Mouse (Mus musculus): ENCODE data around the gene Emsy.

Gene Emsy

DNA sequence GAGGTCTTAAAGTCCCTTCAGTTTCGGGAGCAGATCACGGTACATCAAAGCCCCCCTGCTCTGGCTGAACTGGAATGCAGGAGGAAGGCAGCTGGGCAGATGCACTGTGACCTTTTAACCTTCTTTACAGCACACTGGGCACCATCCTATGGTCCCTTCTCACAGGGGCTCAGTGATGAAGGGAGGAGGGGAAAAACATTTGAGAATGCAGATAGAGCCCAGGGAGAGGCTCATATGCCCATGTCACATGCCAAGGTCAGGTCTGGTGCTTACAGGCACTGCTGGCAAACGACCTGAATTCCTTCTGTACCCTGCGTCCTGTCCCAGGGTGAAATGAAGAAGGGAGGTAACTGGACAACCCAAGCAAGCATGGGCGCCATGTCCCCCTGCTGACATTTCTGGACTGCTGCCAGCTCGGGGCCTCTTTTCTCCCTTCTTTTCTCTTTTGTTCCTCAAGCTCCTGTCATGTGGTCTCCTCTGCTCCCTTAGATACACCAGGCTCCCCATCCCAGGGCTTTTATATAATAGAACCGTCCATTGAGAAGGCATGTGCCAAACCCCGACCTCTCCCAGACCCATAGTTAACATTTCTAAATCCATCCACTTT, 118.5 kb downstream of the Emsy start:
- DNase-seq, result peak; percentile 24

DNA sequence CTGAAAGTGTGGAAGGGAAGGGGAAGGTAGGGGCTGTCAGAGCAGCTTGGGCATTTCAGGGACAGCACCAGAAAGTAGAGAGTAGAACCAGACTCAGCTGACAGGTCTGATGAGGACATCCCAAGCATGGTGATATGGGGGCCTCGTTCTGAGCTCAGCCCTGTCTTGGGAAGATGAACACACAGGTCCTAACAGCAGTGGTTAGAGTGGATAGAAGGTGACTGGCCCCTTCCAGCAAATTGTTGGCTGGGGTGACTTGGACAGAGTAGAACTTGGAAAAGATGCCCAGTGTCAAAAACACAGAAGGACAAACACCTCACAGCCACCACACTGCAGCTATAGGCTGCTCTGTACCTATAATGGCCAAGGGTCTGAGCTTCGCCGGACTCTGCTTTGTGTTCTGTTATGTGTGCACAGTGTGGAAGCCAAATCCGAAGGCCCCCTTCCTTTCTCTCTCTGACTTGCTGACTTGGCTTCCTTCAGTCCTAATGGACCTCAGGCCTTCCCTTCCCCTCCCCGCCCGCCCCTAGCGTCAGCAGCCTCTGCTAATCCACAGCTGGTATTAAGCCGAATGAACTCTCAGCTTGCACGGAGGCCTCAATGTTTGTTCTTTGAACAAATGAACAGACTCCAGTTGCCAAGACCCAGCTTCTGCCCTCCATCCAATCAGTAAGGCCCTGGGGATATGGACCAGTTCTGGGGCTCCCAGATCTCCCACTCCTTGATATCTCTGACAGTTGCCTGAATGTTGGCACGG, 119.2 kb downstream of the Emsy start:
- DNase-seq, result no peak
